Comparison of ENCODE assay signal across 10 mouse cellular contexts in genomic region chr4:148715396-148715795, GRCm38 (mm10).
DNase-seq lines count a peak whose midpoint lies in the region; ATAC-seq and TF ChIP-seq lines count a peak whose summit lies in the region.
"Had no signal": no experiment of that assay in that cellular context is flagged by ENCODE, and none has a peak within 500 bp of the region (broad histone marks: within the 10 kb centered on the region; RNA-seq: fewer than 3 reads in every experiment).

No protein-coding gene starts in this region.

- H3K4me3 ChIP-seq in kidney, embryonic 16.5 days (ENCODE audit: low read length): no peak overlapping the region
- H3K4me3 ChIP-seq in E14TG2a.4 (replicated peaks; ENCODE audit: low read length): no peak overlapping the region
- H3K4me3 ChIP-seq: myocyte had no signal

- H3K4me1 ChIP-seq in kidney, embryonic 16.5 days (ENCODE audit: insufficient read depth, low read length): peaks cover 14% of the 10 kb centered on the region
- peaks cover 62% of the 10 kb centered on the region for H3K4me1 ChIP-seq in E14TG2a.4 (replicated peaks; ENCODE audit: low read depth, low read length)

- H3K27me3 ChIP-seq in kidney, embryonic 16.5 days (ENCODE audit: insufficient read depth, low read length): no peaks in the 10 kb centered on the region
- H3K27me3 ChIP-seq in E14TG2a.4 (ENCODE audit: insufficient read depth, low read length): no peaks in the 10 kb centered on the region

- no peaks in the 10 kb centered on the region for H3K9me3 ChIP-seq in kidney, embryonic 16.5 days (ENCODE audit: low read length)
- H3K9me3 ChIP-seq in E14TG2a.4 (ENCODE audit: low read length): no peaks in the 10 kb centered on the region

- no peak overlapping the region for H3K27ac ChIP-seq in kidney, embryonic 16.5 days (ENCODE audit: low read length)

- H3K9ac ChIP-seq in kidney, embryonic 16.5 days (replicated peaks; ENCODE audit: low read length): no peak overlapping the region

- no peaks in the 10 kb centered on the region for H3K36me3 ChIP-seq in kidney, embryonic 16.5 days (ENCODE audit: insufficient read depth, low read length)
- H3K36me3 ChIP-seq in E14TG2a.4 (ENCODE audit: insufficient read depth, low read length): no peaks in the 10 kb centered on the region

- H3K4me2 ChIP-seq in kidney, embryonic 16.5 days (replicated peaks; ENCODE audit: low read depth, low read length): no peak overlapping the region

- 50% methylated on average over 3 of the region's 3 CpGs for WGBS in kidney, embryonic 16.5 days

- DNase-seq in kidney, adult 18-20 months: peak; percentile 39
- peak; percentile 35 for DNase-seq in brain, adult 2 months (ENCODE audit: low read depth, low spot score)
- peak; percentile 18 for DNase-seq in lung, postnatal 10 days
- no peak for DNase-seq in adrenal gland, adult 18-20 months (ENCODE audit: low spot score in 2 of 2)
- DNase-seq in neural tube, embryonic 10.5 days (ENCODE audit: extremely low spot score, low spot score): no peak
- DNase-seq: adrenal gland, postnatal 25 days; cerebellum, adult 9-11 months had no signal

- peak; percentile 15 for TF ChIP-seq CTCF in E14TG2a.4 (conservative IDR thresholded peaks at IDR 0.05; ENCODE audit: low read length)

- ATAC-seq in kidney, embryonic 16.5 days (ENCODE audit: low FRiP score, low TSS enrichment): no peak

Comparison
In these comparisons a context has a peak if more than half of its experiments do, and no peak if none do; other contexts are left out.
1. DNase-seq: peak in kidney, adult 18-20 months (single experiment), brain, adult 2 months (single experiment) and lung, postnatal 10 days (single experiment); none in adrenal gland, adult 18-20 months (0 of 2) and neural tube, embryonic 10.5 days (single experiment).